Comparison of ENCODE assay signal across 8 mouse cellular contexts in the genomic region with DNA sequence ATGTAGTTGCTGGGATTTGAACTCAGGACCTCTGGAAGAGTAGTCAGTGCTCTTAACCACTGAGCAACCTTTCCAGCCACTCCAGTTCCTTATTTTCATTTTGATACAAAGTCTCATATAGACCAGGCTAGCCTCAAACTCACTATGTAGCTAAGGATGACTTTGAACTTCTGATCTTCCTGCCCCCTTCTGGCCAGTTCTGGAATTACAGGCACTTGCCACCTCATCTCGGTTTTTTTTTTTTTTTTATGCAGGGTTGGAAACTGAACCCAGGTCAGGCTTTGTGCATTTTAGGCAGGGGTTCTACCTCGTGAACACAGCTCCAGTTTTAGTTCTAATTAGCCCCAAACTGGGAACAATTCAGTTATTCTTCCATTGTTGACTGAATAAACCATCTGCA. TPM values are rescaled to one million over a fixed set of nuclear protein-coding genes. Genes with fewer than 3 reads are reported as not detected.
DNase-seq lines count a peak whose midpoint lies in the region; TF ChIP-seq lines count a peak whose summit lies in the region.

No protein-coding gene starts in this region.

- H3K4me3 ChIP-seq in liver, adult 2 months (ENCODE audit: insufficient read depth, low read depth, low read length) = no peak overlapping the region
- no peak overlapping the region for H3K4me3 ChIP-seq in spleen, adult 2 months (ENCODE audit: extremely low read depth, insufficient read depth, insufficient read length)

- no peaks in the 10 kb centered on the region for H3K27me3 ChIP-seq in liver, adult 2 months (ENCODE audit: control insufficient read depth, insufficient read depth, low read length)
- no peaks in the 10 kb centered on the region for H3K27me3 ChIP-seq in spleen, adult 2 months (ENCODE audit: control insufficient read depth, insufficient read depth, low read length)

- no peaks in the 10 kb centered on the region for H3K79me2 ChIP-seq in liver, adult 2 months (ENCODE audit: control insufficient read depth, insufficient read depth, low read length)

- H3K4me1 ChIP-seq in liver, adult 2 months (ENCODE audit: control insufficient read depth, insufficient read depth, low read length) = peaks cover 3% of the 10 kb centered on the region; the same call in 1 of the 2 replicates
- peaks cover 1% of the 10 kb centered on the region; the same call in 1 of the 2 replicates for H3K4me1 ChIP-seq in spleen, adult 2 months (ENCODE audit: control insufficient read depth, insufficient read depth, insufficient read length)

- no peak for TF ChIP-seq POLR2A in liver, adult 2 months (IDR thresholded peaks at IDR 0.05; ENCODE audit: extremely low read depth, insufficient read depth, low read length)
- no peak for TF ChIP-seq POLR2A in spleen, adult 2 months (IDR thresholded peaks at IDR 0.05; ENCODE audit: low read depth, low read length)

- 7% methylated on average over 2 of the region's 2 CpGs for WGBS in liver, adult 2 months
- WGBS in spleen, adult 2 months = 11% methylated on average over 2 of the region's 2 CpGs

- no peak overlapping the region for H3K27ac ChIP-seq in liver, adult 2 months (replicated peaks; ENCODE audit: insufficient read depth, low read depth, low read length)
- no peak overlapping the region for H3K27ac ChIP-seq in spleen, adult 2 months (ENCODE audit: insufficient read depth, low read length)

- no peaks in the 10 kb centered on the region for H3K36me3 ChIP-seq in liver, adult 2 months (ENCODE audit: control insufficient read depth, insufficient read depth, low read length)
- H3K36me3 ChIP-seq in spleen, adult 2 months (ENCODE audit: control insufficient read depth, insufficient read depth, low read length) = no peaks in the 10 kb centered on the region

- peak; percentile 49 to 80 for DNase-seq in heart, adult 18-20 months
- DNase-seq in heart, adult 11 months = no peak
- peak; percentile 69 for DNase-seq in right cerebral cortex, postnatal 4 days
- no peak for DNase-seq in right cerebral cortex, postnatal 25 days
- DNase-seq in cerebellum, postnatal 14 days = peak; percentile 78 to 88
- peak; percentile 26 for DNase-seq in liver, adult 2 months (ENCODE audit: extremely low read depth, low read depth, low spot score)
- DNase-seq in spleen, adult 2 months (ENCODE audit: low read depth in 1 of 2, low spot score in 2 of 2) = peak; percentile 52 to 57
- DNase-seq in urinary bladder, postnatal 4 days (ENCODE audit: low spot score in 2 of 2) = no peak

- no peak overlapping the region for H3K9ac ChIP-seq in liver, adult 2 months (ENCODE audit: low read depth, low read length)

- TF ChIP-seq CTCF in liver, adult 2 months (IDR thresholded peaks at IDR 0.05; ENCODE audit: low read depth, low read length) = no peak
- peak; percentile 31; the same call in 1 of the 2 replicates for TF ChIP-seq CTCF in spleen, adult 2 months (IDR thresholded peaks at IDR 0.05; ENCODE audit: extremely low read depth, insufficient read depth, insufficient read length, insufficient replicate concordance)

RNA-seq across cellular contexts. Expression of a gene that starts 23.1 kb away (rescaled TPM):
- total RNA-seq in heart, adult 18-20 months (2021) = 100 to 1,000 TPM; 225 to 256 TPM
- 699 and 816 TPM in 2 replicates for total RNA-seq in liver, adult 2 months (2014; rRNA removed)
- 2,160 and 2,362 TPM in 2 replicates for polyA plus RNA-seq in liver, adult 2 months (2012; rRNA removed)
- 434 and 466 TPM in 2 replicates for polyA plus RNA-seq in spleen, adult 2 months (2012; rRNA removed)

RNA-seq across cellular contexts. Expression of a gene that starts 41.8 kb away (rescaled TPM):
- 1 to 10 TPM; 2.5 to 3.8 TPM for total RNA-seq in heart, adult 18-20 months (2021)
- total RNA-seq in liver, adult 2 months (2014; rRNA removed) = 0.09 and 0.27 TPM in 2 replicates
- polyA plus RNA-seq in liver, adult 2 months (2012; rRNA removed) = 0.31 and 0.56 TPM in 2 replicates
- 10.9 and 11.5 TPM in 2 replicates for polyA plus RNA-seq in spleen, adult 2 months (2012; rRNA removed)

RNA-seq across cellular contexts. Expression of a gene that starts 45.5 kb away (rescaled TPM):
- 10 to 100 TPM; 13.4 to 14.8 TPM for total RNA-seq in heart, adult 18-20 months (2021)
- 1.3 and 2.5 TPM in 2 replicates for total RNA-seq in liver, adult 2 months (2014; rRNA removed)
- 1.7 and 2.2 TPM in 2 replicates for polyA plus RNA-seq in liver, adult 2 months (2012; rRNA removed)
- 25.6 and 30.8 TPM in 2 replicates for polyA plus RNA-seq in spleen, adult 2 months (2012; rRNA removed)

RNA-seq across cellular contexts. Expression of a gene that starts 58.7 kb away (rescaled TPM):
- 1 to 10 TPM; 3.7 to 3.9 TPM for total RNA-seq in heart, adult 18-20 months (2021)
- 3.1 and 3.2 TPM in 2 replicates for total RNA-seq in liver, adult 2 months (2014; rRNA removed)
- polyA plus RNA-seq in liver, adult 2 months (2012; rRNA removed) = 3.1 and 3.6 TPM in 2 replicates
- 5.1 and 7.4 TPM in 2 replicates for polyA plus RNA-seq in spleen, adult 2 months (2012; rRNA removed)

Comparison
In these comparisons a context has a peak if more than half of its experiments do, and no peak if none do; other contexts are left out.
1. DNase-seq: peak in heart, adult 18-20 months (2 of 2), right cerebral cortex, postnatal 4 days (single experiment), cerebellum, postnatal 14 days (2 of 2), liver, adult 2 months (single experiment) and spleen, adult 2 months (2 of 2); none in heart, adult 11 months (single experiment), right cerebral cortex, postnatal 25 days (single experiment) and urinary bladder, postnatal 4 days (0 of 2).